Mouse (Mus musculus): Measurements from ENCODE around the gene Sdc1. TPM values are rescaled to one million over a fixed set of nuclear protein-coding genes. Genes with fewer than 3 reads are reported as not detected.

Gene Sdc1
- polyA plus RNA-seq, 1 experiment from 2014 or later: 28.8 TPM

GRCm38 (mm10) chr12:8771844-8772380 is 789 bp downstream of the Sdc1 start:
- H3K27ac ChIP-seq (replicated peaks): peak overlapping the region; percentile 78
- peak overlapping the region; percentile 85 for H3K9ac ChIP-seq (replicated peaks)
- peak overlapping the region; percentile 93 for H3K4me3 ChIP-seq
- no peaks in the 10 kb centered on the region for H3K36me3 ChIP-seq
- peak; percentile 19 for ATAC-seq (replicated peaks)
- no peaks in the 10 kb centered on the region for H3K9me3 ChIP-seq
- H3K4me1 ChIP-seq: peaks cover 15% of the 10 kb centered on the region
- H3K27me3 ChIP-seq: no peaks in the 10 kb centered on the region
- H3K4me2 ChIP-seq (replicated peaks): peak overlapping the region; percentile 96
- WGBS: under 1% methylated on average over 37 of the region's 37 CpGs

GRCm38 (mm10) chr12:8772451-8773143 is 1.5 kb downstream of the Sdc1 start:
- ATAC-seq (replicated peaks): peak; percentile 40
- Histone ChIP-seq H3K4me1 (peaks cover 15% of the 10 kb centered on the region), H3K27ac (replicated peaks) (peak overlapping the region; percentile 78), H3K4me3 (peak overlapping the region; percentile 93), H3K4me2 (replicated peaks) (peak overlapping the region; percentile 96), H3K27me3 (no peaks in the 10 kb centered on the region), H3K9me3 (no peaks in the 10 kb centered on the region), H3K36me3 (no peaks in the 10 kb centered on the region), H3K9ac (replicated peaks) (peak overlapping the region; percentile 85)
- WGBS: under 1% methylated on average over 50 of the region's 55 CpGs

GRCm38 (mm10) chr12:8773336-8773735 is 2.2 kb downstream of the Sdc1 start:
- 18% methylated on average over 6 of the region's 6 CpGs for WGBS
- Histone ChIP-seq H3K4me3 (peak overlapping the region; percentile 93), H3K9me3 (no peaks in the 10 kb centered on the region), H3K36me3 (no peaks in the 10 kb centered on the region), H3K9ac (replicated peaks) (peak overlapping the region; percentile 85), H3K4me1 (peaks cover 15% of the 10 kb centered on the region), H3K27ac (replicated peaks) (0 out of 2 replicates have a peak overlapping the region, but pooled peaks have one; percentile 78), H3K27me3 (no peaks in the 10 kb centered on the region), H3K4me2 (replicated peaks) (peak overlapping the region; percentile 96)
- no peak for ATAC-seq (replicated peaks)

GRCm38 (mm10) chr12:8774183-8774582 is 3.1 kb downstream of the Sdc1 start:
- no peak overlapping the region for H3K4me3 ChIP-seq
- H3K27me3 ChIP-seq: no peaks in the 10 kb centered on the region
- no peaks in the 10 kb centered on the region for H3K9me3 ChIP-seq
- peaks cover 15% of the 10 kb centered on the region for H3K4me1 ChIP-seq
- H3K4me2 ChIP-seq (replicated peaks): no peak overlapping the region
- no peak overlapping the region for H3K27ac ChIP-seq (replicated peaks)
- H3K36me3 ChIP-seq: no peaks in the 10 kb centered on the region
- no peak for ATAC-seq (replicated peaks)
- no peak overlapping the region for H3K9ac ChIP-seq (replicated peaks)

GRCm38 (mm10) chr12:8776206-8776605 is 5.1 kb downstream of the Sdc1 start:
- WGBS: 92% methylated on average over 7 of the region's 7 CpGs
- no peaks in the 10 kb centered on the region for H3K36me3 ChIP-seq
- H3K4me3 ChIP-seq: no peak overlapping the region
- peaks cover 15% of the 10 kb centered on the region for H3K4me1 ChIP-seq
- H3K4me2 ChIP-seq (replicated peaks): no peak overlapping the region
- H3K27ac ChIP-seq (replicated peaks): no peak overlapping the region
- no peak overlapping the region for H3K9ac ChIP-seq (replicated peaks)
- no peak for ATAC-seq (replicated peaks)
- H3K27me3 ChIP-seq: no peaks in the 10 kb centered on the region
- H3K9me3 ChIP-seq: no peaks in the 10 kb centered on the region

- no peak for ATAC-seq (replicated peaks)
- Histone ChIP-seq H3K27ac (replicated peaks) (no peak overlapping the region), H3K9me3 (no peaks in the 10 kb centered on the region), H3K4me3 (no peak overlapping the region), H3K27me3 (no peaks in the 10 kb centered on the region), H3K4me1 (peaks cover 15% of the 10 kb centered on the region), H3K4me2 (replicated peaks) (no peak overlapping the region), H3K36me3 (no peaks in the 10 kb centered on the region), H3K9ac (replicated peaks) (no peak overlapping the region)
- WGBS: 97% methylated on average over 3 of the region's 3 CpGs
These were observed 5.6 kb downstream of the Sdc1 start for GRCm38 (mm10) chr12:8776741-8777140.

GRCm38 (mm10) chr12:8778106-8778505 is 7.0 kb downstream of the Sdc1 start:
- ATAC-seq (replicated peaks): no peak
- Histone ChIP-seq H3K9ac (replicated peaks) (no peak overlapping the region), H3K4me1 (peaks cover 12% of the 10 kb centered on the region), H3K27ac (replicated peaks) (no peak overlapping the region), H3K4me2 (replicated peaks) (no peak overlapping the region), H3K9me3 (no peaks in the 10 kb centered on the region), H3K27me3 (no peaks in the 10 kb centered on the region), H3K36me3 (no peaks in the 10 kb centered on the region), H3K4me3 (no peak overlapping the region)
- WGBS: 87% methylated on average over 7 of the region's 7 CpGs

GRCm38 (mm10) chr12:8779851-8780250 is 8.7 kb downstream of the Sdc1 start:
- H3K27ac ChIP-seq (replicated peaks): no peak overlapping the region
- 77% methylated on average over 4 of the region's 4 CpGs for WGBS

GRCm38 (mm10) chr12:8781121-8781520 is 10.0 kb downstream of the Sdc1 start:
- Histone ChIP-seq H3K4me1 (no peaks in the 10 kb centered on the region), H3K4me2 (replicated peaks) (no peak overlapping the region), H3K27me3 (no peaks in the 10 kb centered on the region), H3K9ac (replicated peaks) (no peak overlapping the region), H3K9me3 (no peaks in the 10 kb centered on the region), H3K36me3 (no peaks in the 10 kb centered on the region), H3K27ac (replicated peaks) (no peak overlapping the region), H3K4me3 (no peak overlapping the region)
- WGBS: 78% methylated on average over 7 of the region's 7 CpGs
- ATAC-seq (replicated peaks): no peak

More at GRCm38 (mm10) chr12:8779851-8780250, 8.7 kb downstream of the Sdc1 start:
- Histone ChIP-seq H3K9me3 (no peaks in the 10 kb centered on the region), H3K4me3 (no peak overlapping the region), H3K9ac (replicated peaks) (no peak overlapping the region), H3K4me2 (replicated peaks) (no peak overlapping the region), H3K4me1 (no peaks in the 10 kb centered on the region), H3K27me3 (no peaks in the 10 kb centered on the region), H3K36me3 (no peaks in the 10 kb centered on the region)
- no peak for ATAC-seq (replicated peaks)

- Histone ChIP-seq H3K36me3 (no peaks in the 10 kb centered on the region), H3K27me3 (no peaks in the 10 kb centered on the region), H3K9ac (replicated peaks) (no peak overlapping the region), H3K4me2 (replicated peaks) (no peak overlapping the region), H3K4me1 (no peaks in the 10 kb centered on the region), H3K27ac (replicated peaks) (no peak overlapping the region), H3K4me3 (no peak overlapping the region), H3K9me3 (no peaks in the 10 kb centered on the region)
- 78% methylated on average over 9 of the region's 9 CpGs for WGBS
- 0 out of 2 replicates have a peak, but pooled peaks have one; percentile 18 for ATAC-seq (replicated peaks)
These were observed 10.7 kb downstream of the Sdc1 start for GRCm38 (mm10) chr12:8781681-8782378.

GRCm38 (mm10) chr12:8782565-8782964 is 11.4 kb downstream of the Sdc1 start:
- no peaks in the 10 kb centered on the region for H3K4me1 ChIP-seq
- H3K4me3 ChIP-seq: no peak overlapping the region
- H3K27ac ChIP-seq (replicated peaks): no peak overlapping the region
- no peaks in the 10 kb centered on the region for H3K27me3 ChIP-seq
- H3K9ac ChIP-seq (replicated peaks): no peak overlapping the region
- no peaks in the 10 kb centered on the region for H3K9me3 ChIP-seq
- H3K4me2 ChIP-seq (replicated peaks): no peak overlapping the region
- ATAC-seq (replicated peaks): no peak
- H3K36me3 ChIP-seq: no peaks in the 10 kb centered on the region
- 88% methylated on average over 3 of the region's 3 CpGs for WGBS

GRCm38 (mm10) chr12:8784189-8784588 is 13.1 kb downstream of the Sdc1 start:
- no peaks in the 10 kb centered on the region for H3K27me3 ChIP-seq
- no peak overlapping the region for H3K4me2 ChIP-seq (replicated peaks)
- no peak overlapping the region for H3K9ac ChIP-seq (replicated peaks)
- no peaks in the 10 kb centered on the region for H3K4me1 ChIP-seq
- no peaks in the 10 kb centered on the region for H3K9me3 ChIP-seq
- no peak overlapping the region for H3K27ac ChIP-seq (replicated peaks)
- no peak overlapping the region for H3K4me3 ChIP-seq
- no peaks in the 10 kb centered on the region for H3K36me3 ChIP-seq
- WGBS: 71% methylated on average over 9 of the region's 9 CpGs
- no peak for ATAC-seq (replicated peaks)
